Mouse (Mus musculus) thymus, adult 18-20 months (tissue): Measurements from ENCODE around the gene Phyhd1.

Experiments
- DNase-seq, 2 experiments: peaks; one replicate each; pipeline ENCODE4 v3.0.0; 2022; ENCODE audit warnings: mixed read lengths in 2 of 2

Gene Phyhd1

DNA sequence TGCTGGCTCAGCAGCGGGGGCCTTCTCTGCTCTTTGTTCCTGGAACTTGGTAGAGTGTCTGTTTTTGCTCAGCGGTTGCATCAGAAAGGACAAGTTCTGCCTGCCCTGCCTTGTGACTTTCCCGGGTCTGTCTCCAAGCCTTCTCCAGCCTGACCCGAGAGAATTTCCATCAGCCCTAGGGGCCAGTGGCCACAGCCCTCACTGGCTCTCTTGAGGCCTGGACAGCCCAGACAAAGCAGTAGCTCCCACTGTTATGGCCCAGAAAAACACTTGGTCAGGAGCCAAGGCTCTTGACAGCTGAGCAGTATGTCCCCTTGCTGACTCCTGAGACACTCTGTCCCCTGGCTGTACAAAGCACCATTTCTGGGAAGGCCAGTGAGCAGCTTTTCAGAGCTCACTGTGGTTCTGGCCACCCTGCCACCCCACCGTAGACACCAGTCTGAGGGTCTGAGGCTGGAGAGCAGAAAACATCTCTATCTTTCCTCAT lies at the start of gene Phyhd1:
TSS of gene Phyhd1 (plus strand) at position 437 of the 487 bp plus-strand sequence.
- DNase-seq: no peak

DNA sequence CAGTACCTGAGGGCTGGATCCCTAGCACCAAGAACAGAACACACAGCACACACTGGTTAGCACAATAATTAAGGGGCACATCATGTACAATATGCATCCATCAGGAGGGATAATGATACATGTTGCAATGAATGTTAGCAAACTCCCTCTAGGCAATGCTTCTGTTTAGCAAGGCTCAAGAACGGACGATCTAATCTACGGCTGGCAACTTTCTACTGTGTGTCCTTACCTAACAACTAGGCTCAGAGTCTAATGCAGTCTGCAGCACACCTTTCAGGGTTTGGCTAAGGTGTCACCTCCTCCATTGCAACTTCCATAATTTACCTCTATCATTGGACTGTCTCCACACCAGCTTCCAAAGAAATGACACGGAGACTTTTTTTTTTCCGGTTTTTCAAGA lies 49.7 kb upstream of the Phyhd1 start:
- DNase-seq: no peak

- no peak for DNase-seq
These were observed 30.4 kb upstream of the Phyhd1 start for GRCm38 (mm10) chr2:30235593-30235992.

- no peak for DNase-seq
These were observed 29.4 kb upstream of the Phyhd1 start for GRCm38 (mm10) chr2:30236426-30237198.

GRCm38 (mm10) chr2:30237199-30237880 lies 28.7 kb upstream of the Phyhd1 start, which contains the start of gene Lrrc8a:
Gene Lrrc8a (plus strand): TSS chr2:30237715.
- peak; percentile 99 for DNase-seq

- peak; percentile 65 to 70 for DNase-seq
These were observed 28.1 kb upstream of the Phyhd1 start for GRCm38 (mm10) chr2:30237881-30238280.

DNA sequence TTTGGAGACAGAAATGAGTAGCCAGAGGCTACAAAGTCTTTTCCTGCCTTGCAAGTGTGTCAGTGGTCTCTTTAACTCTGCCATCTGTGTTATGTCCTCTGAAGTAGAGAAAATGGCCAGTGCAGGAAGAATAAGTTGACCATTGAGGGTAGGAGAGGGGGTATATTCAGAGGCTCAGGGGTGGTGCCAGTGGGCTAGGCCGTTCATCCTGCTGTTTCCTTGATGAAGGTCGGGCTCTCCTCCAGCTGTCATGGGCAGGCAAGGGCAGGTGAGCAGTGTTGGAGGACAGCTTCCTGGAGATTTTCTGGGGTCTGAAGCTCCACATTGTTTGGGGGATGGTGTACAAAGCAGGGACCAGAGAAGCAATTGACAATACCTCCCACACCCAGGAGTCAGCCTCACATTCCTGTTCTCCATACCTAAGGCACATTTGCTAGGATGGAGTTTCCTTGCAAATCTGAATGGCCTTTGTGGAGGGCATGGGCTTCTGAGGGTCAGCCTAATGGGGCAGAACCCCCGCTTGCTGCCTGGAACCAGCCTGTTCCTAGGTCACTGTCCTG lies 27.0 kb upstream of the Phyhd1 start:
- no peak for DNase-seq

DNA sequence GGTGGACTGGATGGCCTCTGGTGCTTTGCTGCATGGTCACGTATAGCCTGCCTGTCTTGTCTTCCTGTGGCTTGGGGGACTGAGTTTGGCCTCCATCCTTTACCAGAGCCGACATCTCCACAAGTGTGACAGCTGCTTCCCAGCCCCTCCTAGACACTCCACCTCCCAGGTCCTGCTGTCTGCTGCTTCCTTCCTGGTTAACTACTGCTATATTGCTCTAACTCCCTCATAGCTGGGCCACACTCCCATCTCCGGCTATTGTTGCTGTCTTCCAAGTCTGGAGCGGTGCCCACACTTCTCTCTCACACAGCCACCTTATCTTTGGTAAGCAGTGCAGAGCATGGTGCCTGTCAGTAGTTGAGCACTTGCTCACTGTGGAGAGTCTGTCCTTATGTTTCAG lies 26.2 kb upstream of the Phyhd1 start:
- no peak for DNase-seq

- DNase-seq: no peak
These were observed 25.7 kb upstream of the Phyhd1 start, which contains the start of gene Gm28035 for GRCm38 (mm10) chr2:30240267-30240666. Gene Gm28035 (plus strand): TSS chr2:30240567.

DNA sequence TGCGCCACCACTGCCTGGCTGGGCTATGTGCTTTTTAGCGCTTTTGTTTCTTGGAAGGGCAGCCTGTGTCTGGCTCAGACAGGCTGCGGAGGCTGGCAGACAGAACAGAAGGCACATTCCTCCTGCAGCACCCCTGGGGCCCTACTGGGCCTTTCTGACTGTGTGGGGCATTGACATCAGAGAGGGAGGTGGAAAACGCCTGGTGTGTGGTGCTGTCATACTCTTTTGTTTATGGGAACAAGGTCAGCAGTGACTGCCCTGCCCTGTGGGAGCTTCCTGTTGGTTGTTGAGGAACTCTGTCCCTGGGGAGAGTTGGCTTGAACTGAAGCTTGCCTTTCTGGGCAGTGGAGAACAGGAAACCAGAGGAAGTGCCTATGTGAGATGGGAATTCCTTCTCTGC lies 23.5 kb upstream of the Phyhd1 start:
- DNase-seq: no peak

DNA sequence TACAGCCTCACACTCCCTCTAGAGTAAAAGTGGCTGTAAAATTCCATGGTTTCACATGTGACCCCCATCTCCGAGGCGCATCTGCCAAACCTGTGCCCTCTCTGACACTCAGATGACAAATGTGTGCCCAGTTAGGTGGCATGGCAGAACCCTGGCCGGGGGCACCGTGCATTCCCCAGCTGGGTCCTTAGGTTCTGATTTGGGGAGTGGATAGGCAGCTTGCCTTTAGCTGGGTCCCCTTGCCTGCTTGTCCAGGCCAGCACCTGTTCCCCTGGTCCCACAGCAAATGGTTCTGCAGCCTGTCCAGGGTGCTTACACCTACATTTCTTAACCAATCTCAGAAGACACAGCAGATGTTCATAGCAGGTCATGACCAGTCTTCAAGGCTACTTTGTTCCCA lies 22.6 kb upstream of the Phyhd1 start:
- no peak for DNase-seq

DNA sequence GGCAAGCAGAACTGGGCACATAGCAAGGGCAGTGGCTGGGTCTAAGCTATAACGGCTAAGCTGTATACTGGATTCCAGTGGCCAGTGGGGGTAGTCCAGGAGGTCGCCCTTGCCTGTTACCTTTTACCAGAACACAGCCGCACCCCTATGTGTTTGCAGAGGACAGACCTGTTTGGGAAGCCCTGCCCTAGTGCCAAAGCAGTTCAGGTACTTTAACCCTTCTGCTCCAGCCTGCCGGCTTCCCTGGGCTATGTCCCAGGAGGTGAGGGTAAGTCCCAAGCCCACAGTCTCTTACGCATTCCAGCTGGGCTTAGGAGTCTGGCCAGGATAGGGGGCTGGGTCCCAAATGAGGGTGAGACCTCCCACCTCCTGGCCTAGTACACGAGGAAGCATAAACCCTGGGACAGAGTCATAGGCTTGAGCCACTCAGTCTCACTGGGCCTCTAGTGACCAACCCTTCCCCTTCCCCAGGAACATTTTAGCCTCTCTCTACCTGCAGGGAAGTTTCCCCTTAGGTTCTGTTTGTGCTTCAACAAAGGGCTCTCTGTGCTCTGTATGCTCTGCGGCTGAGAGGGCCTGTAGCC lies 21.3 kb upstream of the Phyhd1 start:
- no peak for DNase-seq

GRCm38 (mm10) chr2:30247036-30247435 lies 19.0 kb upstream of the Phyhd1 start:
- DNase-seq: no peak

GRCm38 (mm10) chr2:30247681-30248080 lies 18.3 kb upstream of the Phyhd1 start:
- no peak for DNase-seq

DNA sequence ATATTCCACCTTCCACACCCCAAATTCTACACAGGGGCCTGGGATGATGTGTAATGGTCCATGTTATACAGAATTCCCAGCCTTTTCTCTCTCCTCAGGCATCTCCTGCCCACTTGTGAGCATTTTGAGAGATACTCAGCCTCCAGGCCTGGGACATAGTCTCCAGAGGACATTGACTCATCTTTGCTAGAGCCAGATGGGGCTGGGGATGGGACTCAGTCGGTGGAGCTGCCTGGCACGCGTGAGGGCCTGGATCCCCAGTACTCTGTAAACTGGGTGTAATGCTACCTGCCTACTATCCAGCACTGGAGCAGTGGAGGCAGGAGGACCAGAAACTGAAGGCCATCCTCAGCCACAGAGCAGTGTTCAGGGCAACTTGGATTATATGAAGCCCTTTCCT lies 16.8 kb upstream of the Phyhd1 start:
- no peak for DNase-seq

DNA sequence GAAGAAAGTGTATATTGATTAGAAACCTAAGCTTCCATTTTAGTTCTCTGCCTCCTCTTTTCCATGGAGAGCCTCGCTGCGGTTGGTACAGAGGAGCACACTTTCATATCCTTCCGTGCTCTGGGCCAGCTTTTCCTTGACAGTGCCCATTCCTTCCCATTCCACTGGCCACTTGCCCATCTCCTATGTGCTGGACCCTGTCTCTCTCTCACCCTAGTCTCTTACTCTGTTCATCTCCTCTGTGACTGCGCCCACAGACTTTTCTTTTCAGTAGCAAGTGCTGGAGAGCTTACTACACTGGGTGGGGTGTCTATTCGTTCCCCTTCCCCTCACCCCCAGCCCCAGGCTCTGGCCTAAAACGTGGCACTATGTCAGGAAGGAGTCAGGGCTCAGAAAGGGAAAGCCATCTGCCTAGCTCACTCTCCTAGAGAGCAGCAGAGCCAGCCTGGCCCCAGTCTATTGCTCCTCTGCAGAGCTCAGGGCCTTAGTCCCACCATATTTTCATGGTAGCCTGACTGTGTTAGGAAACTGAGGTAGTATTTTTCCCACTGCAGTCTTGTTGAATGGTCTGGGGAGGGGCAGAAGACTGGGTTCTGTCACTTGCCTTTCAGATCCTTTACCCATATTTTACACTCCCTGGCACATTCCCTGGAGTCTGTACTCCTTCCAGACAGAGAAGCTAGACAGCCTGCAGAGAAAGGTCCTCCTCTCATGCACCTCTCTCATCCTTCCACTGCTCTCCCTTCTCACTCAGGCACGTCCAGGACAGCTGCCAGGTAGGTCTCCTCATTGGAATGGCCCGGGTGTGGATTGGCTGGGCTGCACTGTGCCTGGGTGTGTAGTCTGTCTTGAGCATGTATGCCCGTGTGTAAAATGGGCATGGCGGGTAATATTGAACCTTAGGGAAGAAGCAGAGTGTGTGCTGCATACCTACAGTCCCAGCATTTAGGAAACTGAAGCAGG lies 15.6 kb upstream of the Phyhd1 start:
- DNase-seq: peak in 1 of 2 experiments; percentile 3

- peak; percentile 67 to 82 for DNase-seq
These were observed 14.4 kb upstream of the Phyhd1 start for GRCm38 (mm10) chr2:30251417-30252104.

DNA sequence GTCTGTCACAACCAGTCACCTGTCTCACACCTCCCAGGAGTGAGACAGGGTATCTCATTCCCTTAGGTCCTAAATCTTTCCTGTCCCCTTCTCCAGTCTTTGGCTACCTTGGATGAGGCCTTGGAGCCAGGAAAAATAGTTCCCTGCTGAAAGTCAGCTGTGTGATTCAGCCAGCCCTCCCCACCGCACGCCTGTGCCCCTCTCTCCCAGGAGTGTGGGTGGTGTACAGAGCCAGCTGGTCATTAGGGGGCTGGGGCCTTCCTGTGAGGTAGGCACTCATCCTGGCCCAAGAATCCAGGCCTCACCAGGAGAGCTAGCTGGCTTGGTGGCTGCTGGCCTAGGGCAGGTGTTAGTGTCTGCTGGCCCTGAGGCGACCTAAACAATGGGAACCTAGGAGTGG lies 13.5 kb upstream of the Phyhd1 start:
- DNase-seq: no peak

GRCm38 (mm10) chr2:30253809-30254208 lies 12.2 kb upstream of the Phyhd1 start:
- peak in 1 of 2 experiments; percentile 10 for DNase-seq

GRCm38 (mm10) chr2:30255631-30256395 lies 10.2 kb upstream of the Phyhd1 start:
- DNase-seq: peak in 1 of 2 experiments; percentile 3
